Mouse (Mus musculus) erythroid progenitor cell, adult 5-6 weeks (primary cell): Measurements from ENCODE around the gene Zfp593. TPM values are rescaled to one million over a fixed set of nuclear protein-coding genes. Genes with fewer than 3 reads are reported as not detected.

Source experiments
- ATAC-seq: replicated peaks from 2 replicates; pipeline ENCODE4 v1.8.0; 2016; ENCODE audit warnings: moderate number of reproducible peaks, mild to moderate bottlenecking, moderate TSS enrichment, inconsistent platforms; ENCODE audit not compliant: poor library complexity, low FRiP score, severe bottlenecking
- total RNA-seq, 2 experiments: library from RNA; stranded (forward) in 1 of 2; stranded (reverse) in 1 of 2; fragments of 150-400 nt in 1 of 2; fragments of 186-747, 209-891 nt in 1 of 2; gene quantifications; 2 replicates each; pipeline versions ENCODE4 v1.2.3 to v1.2.4; 2015 to 2017; ENCODE audit warnings: low replicate concordance in 2 of 2

The Zfp593 gene
- total RNA-seq, 2 experiments from 2014 or later: 4.6 TPM; not detected in 1

- ATAC-seq: no peak
These were observed 7.7 kb downstream of the Zfp593 start for GRCm38 (mm10) chr4:134237582-134238278.

DNA sequence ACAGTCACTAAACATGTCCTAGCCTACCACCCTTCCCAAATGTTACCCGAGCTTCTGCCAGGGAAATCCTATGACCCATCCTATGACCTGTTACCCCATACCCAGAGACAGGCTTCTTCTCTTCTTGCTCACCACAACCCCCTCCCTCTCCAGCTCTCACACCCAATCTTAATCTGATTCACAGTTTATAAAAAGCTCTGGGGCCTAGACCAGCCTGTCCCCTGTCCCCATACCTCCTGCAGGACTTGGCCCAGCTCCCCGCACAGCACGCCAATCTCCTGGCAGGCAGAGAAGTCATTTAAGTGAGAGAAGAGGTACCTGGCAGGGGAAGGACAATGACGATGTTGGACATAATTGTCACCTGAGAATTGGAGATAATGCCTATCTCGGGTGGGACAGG, 10.5 kb downstream of the Zfp593 start:
- ATAC-seq: no peak

- no peak for ATAC-seq
These were observed 15.0 kb downstream of the Zfp593 start for GRCm38 (mm10) chr4:134230431-134230830.

DNA sequence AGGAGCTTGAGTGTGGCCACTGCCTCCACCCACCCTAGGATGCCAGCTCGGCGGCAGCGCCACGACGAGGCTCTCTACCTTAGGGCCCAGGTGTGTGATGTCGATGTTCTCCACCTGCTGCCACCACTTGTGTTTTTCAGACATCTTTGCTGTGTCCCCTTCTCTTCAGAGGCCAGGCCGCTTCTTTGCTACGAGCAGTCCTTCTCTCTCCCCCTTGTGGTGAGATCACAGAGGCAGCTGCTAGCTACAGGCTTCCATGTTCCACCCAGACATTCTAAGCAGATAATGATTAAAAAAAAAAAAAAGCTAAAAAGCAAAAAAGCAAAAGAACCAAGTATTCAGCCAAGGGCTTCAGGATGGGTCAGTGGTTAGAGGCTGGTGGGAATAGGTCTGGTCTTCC, 18.2 kb downstream of the Zfp593 start, which contains the start of gene Catsper4:
Gene Catsper4, minus strand, starts transcription at position 190 of the 400 bp plus-strand sequence.
- ATAC-seq: no peak

DNA sequence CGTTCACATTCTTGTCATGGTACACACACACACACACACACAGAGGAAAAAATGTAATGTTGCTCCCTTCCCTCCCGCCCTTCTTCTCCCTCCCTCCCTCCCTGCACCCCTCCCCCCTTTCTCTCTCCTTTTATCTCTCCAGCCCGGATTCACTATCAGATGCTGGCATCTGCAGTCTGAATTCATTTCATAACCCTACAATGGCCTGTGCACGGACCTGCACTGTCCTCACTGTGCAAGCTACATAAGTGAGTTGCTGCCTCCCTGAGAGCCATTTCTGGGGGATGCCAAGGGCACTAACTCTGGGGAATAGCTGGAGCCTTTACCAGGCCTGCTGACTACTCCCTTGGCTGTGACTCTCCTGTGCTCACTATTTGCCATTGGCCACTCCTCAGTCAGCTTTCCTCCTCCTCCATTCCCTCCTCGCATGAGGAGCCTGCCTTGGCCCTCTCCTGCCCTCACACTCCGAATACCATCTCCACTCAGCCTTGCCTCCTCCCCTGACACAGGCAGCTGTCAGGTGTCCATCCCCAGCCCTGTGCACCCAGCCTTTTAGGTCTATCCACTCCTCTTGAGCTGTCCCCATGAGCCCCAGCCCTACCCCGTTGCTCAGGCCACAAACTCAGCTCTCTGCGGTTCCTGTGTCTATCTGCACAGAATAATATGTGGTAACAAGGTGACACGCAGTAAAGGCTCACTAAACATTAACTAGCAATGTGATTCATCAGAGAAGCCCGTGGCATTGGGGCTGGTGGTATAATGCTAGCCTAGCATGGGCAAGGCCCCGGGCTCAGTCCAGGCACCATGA, 22.4 kb downstream of the Zfp593 start:
- ATAC-seq: no peak

DNA sequence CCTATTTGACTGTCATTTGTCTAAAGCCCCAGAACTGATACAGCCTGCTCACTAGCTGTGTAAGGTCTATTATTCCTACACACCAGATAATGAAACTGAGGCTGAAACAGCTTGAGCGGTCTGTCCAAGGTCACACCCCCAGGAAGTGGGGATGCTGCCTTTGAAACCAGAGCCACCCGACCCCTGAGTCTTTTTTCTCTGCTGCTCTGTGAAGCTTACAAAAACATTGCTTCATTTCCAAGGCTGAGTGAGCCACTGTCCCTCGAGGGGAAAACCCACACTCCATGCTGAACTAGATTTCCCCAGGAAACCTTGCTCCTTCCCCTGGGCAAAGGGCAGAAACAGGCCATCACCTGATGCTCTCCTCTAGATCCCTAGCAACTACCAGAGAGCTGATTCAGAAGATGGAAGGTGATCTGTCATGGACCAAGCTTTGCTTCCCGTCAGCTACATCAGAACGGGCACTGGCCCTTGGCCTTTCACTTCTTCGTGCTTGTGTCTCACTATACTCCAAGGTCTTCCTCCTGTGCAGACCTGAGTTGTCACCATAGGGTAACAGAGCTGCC, 38.8 kb downstream of the Zfp593 start:
- no peak for ATAC-seq

DNA sequence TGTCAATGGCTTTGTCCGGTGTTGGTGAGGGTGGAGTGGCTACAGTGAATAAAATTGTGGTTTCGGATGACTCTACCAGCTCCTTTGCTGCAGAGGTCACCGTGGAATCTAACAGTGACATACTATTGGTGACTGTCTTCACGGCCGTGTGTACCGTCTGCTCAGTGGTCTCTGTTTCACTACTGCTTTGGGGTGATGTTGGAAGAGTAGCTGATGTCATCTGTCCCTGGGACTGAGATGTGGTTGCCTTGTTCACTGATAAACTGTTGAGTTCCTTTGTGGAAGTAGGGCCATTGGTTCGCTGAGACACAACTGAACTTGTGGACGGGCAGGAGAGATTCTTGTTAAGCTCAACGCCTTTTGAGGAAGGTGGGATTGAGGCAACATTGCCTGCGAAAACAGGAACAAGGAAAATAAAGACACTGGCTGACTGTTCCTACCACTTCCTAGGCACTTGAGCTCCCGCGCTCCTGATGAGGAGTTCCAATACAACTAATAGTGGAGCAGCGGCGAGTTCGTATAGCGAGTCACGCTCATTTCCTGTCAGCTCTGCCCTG, 42.0 kb downstream of the Zfp593 start:
- no peak for ATAC-seq

GRCm38 (mm10) chr4:134202904-134203303, 42.5 kb downstream of the Zfp593 start, which contains the start of gene Gm7534:
Gene Gm7534 (minus strand): TSS chr4:134203004.
- ATAC-seq: no peak

- ATAC-seq: no peak
These were observed 46.0 kb downstream of the Zfp593 start for GRCm38 (mm10) chr4:134199371-134199770.

Other genes with a start within 250 kb of the Zfp593 start
- 9.4 and 10.1 TPM in 2 replicates for gene Dhdds, start 244.7 kb downstream of the Zfp593 start, total RNA-seq (2015; ENCODE audit: low replicate concordance)
- gene Dhdds, start 244.7 kb downstream of the Zfp593 start, total RNA-seq (2017; ENCODE audit: low replicate concordance): 10.1 and 12.1 TPM in 2 replicates
- gene Lin28a, start 226.8 kb downstream of the Zfp593 start, total RNA-seq (2015; ENCODE audit: low replicate concordance): 1.1 and 2.1 TPM in 2 replicates
- gene Lin28a, start 226.8 kb downstream of the Zfp593 start, total RNA-seq (2017; ENCODE audit: low replicate concordance): 1.0 and 2.2 TPM in 2 replicates
- gene Zfp683, start 191.8 kb downstream of the Zfp593 start, total RNA-seq (2015; ENCODE audit: low replicate concordance): not detected in 2 replicates
- not detected in 2 replicates for gene Zfp683, start 191.8 kb downstream of the Zfp593 start, total RNA-seq (2017; ENCODE audit: low replicate concordance)
- 5.0 TPM in 1 of 2 replicates, not detected in the other for gene Crybg2, start 184.8 kb downstream of the Zfp593 start, total RNA-seq (2015; ENCODE audit: low replicate concordance)
- not detected in 2 replicates for gene Crybg2, start 184.8 kb downstream of the Zfp593 start, total RNA-seq (2017; ENCODE audit: low replicate concordance)
- 157 and 288 TPM in 2 replicates for gene Cd52, start 150.5 kb downstream of the Zfp593 start, total RNA-seq (2015; ENCODE audit: low replicate concordance)
- 103 and 211 TPM in 2 replicates for gene Cd52, start 150.5 kb downstream of the Zfp593 start, total RNA-seq (2017; ENCODE audit: low replicate concordance)
- not detected in 2 replicates for gene Ubxn11, start 143.0 kb downstream of the Zfp593 start, total RNA-seq (2015; ENCODE audit: low replicate concordance)
- 4.5 TPM in 1 of 2 replicates, not detected in the other for gene Ubxn11, start 143.0 kb downstream of the Zfp593 start, total RNA-seq (2017; ENCODE audit: low replicate concordance)
- gene Sh3bgrl3, start 116.8 kb downstream of the Zfp593 start, total RNA-seq (2015; ENCODE audit: low replicate concordance): 129 and 180 TPM in 2 replicates
- gene Sh3bgrl3, start 116.8 kb downstream of the Zfp593 start, total RNA-seq (2017; ENCODE audit: low replicate concordance): 22.6 and 67.0 TPM in 2 replicates
- gene Cep85, start 58.5 kb downstream of the Zfp593 start, total RNA-seq (2015; ENCODE audit: low replicate concordance): 91.4 and 93.3 TPM in 2 replicates
- gene Cep85, start 58.5 kb downstream of the Zfp593 start, total RNA-seq (2017; ENCODE audit: low replicate concordance): 105 and 118 TPM in 2 replicates
- not detected in 2 replicates for gene Gm7534, start 42.6 kb downstream of the Zfp593 start, total RNA-seq (2015; ENCODE audit: low replicate concordance)
- not detected in 2 replicates for gene Gm7534, start 42.6 kb downstream of the Zfp593 start, total RNA-seq (2017; ENCODE audit: low replicate concordance)
- gene Catsper4, start 18.2 kb downstream of the Zfp593 start, total RNA-seq (2015; ENCODE audit: low replicate concordance): not detected in 2 replicates
- not detected in 2 replicates for gene Catsper4, start 18.2 kb downstream of the Zfp593 start, total RNA-seq (2017; ENCODE audit: low replicate concordance)
- gene Cnksr1, start 7.2 kb downstream of the Zfp593 start, total RNA-seq (2015; ENCODE audit: low replicate concordance): not detected in 2 replicates
- gene Cnksr1, start 7.2 kb downstream of the Zfp593 start, total RNA-seq (2017; ENCODE audit: low replicate concordance): not detected in 2 replicates
- gene E130218I03Rik, start 1.9 kb downstream of the Zfp593 start, total RNA-seq (2015; ENCODE audit: low replicate concordance): not detected in 2 replicates
- gene E130218I03Rik, start 1.9 kb downstream of the Zfp593 start, total RNA-seq (2017; ENCODE audit: low replicate concordance): not detected in 2 replicates
- not detected in 2 replicates for gene Gm30191, start 1.3 kb upstream of the Zfp593 start, total RNA-seq (2015; ENCODE audit: low replicate concordance)
- gene Gm30191, start 1.3 kb upstream of the Zfp593 start, total RNA-seq (2017; ENCODE audit: low replicate concordance): not detected in 2 replicates
- not detected in 2 replicates for gene Grrp1, start 8.5 kb upstream of the Zfp593 start, total RNA-seq (2015; ENCODE audit: low replicate concordance)
- not detected in 2 replicates for gene Grrp1, start 8.5 kb upstream of the Zfp593 start, total RNA-seq (2017; ENCODE audit: low replicate concordance)
- gene Pdik1l, start 42.3 kb upstream of the Zfp593 start, total RNA-seq (2015; ENCODE audit: low replicate concordance): 39.4 and 45.4 TPM in 2 replicates
- 52.6 and 53.7 TPM in 2 replicates for gene Pdik1l, start 42.3 kb upstream of the Zfp593 start, total RNA-seq (2017; ENCODE audit: low replicate concordance)
- gene Trim63, start 69.5 kb upstream of the Zfp593 start, total RNA-seq (2015; ENCODE audit: low replicate concordance): not detected in 2 replicates
- not detected in 2 replicates for gene Trim63, start 69.5 kb upstream of the Zfp593 start, total RNA-seq (2017; ENCODE audit: low replicate concordance)
- not detected in 2 replicates for gene Slc30a2, start 97.6 kb upstream of the Zfp593 start, total RNA-seq (2015; ENCODE audit: low replicate concordance)
- gene Slc30a2, start 97.6 kb upstream of the Zfp593 start, total RNA-seq (2017; ENCODE audit: low replicate concordance): not detected in 2 replicates
- gene Extl1, start 138.3 kb upstream of the Zfp593 start, total RNA-seq (2015; ENCODE audit: low replicate concordance): not detected in 2 replicates
- not detected in 2 replicates for gene Extl1, start 138.3 kb upstream of the Zfp593 start, total RNA-seq (2017; ENCODE audit: low replicate concordance)
- 1.8 and 4.2 TPM in 2 replicates for gene Pafah2, start 150.7 kb upstream of the Zfp593 start, total RNA-seq (2015; ENCODE audit: low replicate concordance)
- 0.77 and 5.4 TPM in 2 replicates for gene Pafah2, start 150.7 kb upstream of the Zfp593 start, total RNA-seq (2017; ENCODE audit: low replicate concordance)
- 429 and 552 TPM in 2 replicates for gene Stmn1, start 222.7 kb upstream of the Zfp593 start, total RNA-seq (2015; ENCODE audit: low replicate concordance)
- 378 and 383 TPM in 2 replicates for gene Stmn1, start 222.7 kb upstream of the Zfp593 start, total RNA-seq (2017; ENCODE audit: low replicate concordance)